Mouse (Mus musculus) spleen, adult 2 months (tissue): ENCODE measurements at regions not wholly inside any gene's neighbourhood (a gene's known extent, or its start where the extent isn't known, plus 50 kb on each side); places are given as distances from the start of the nearest gene placed in this dataset.

Source experiments
- DNase-seq, 2 experiments: peaks; one replicate each; pipeline versions ENCODE4 v3.0.0 to v3.0.0-alpha.2; 2012 to 2021; ENCODE audit warnings: low spot score in 2 of 2, low read depth in 1 of 2
- H3K27ac ChIP-seq: fragments of 200-500 bp; 2 replicates; pipeline ENCODE4 v1.5.1; 2012; ENCODE audit warnings: low read length, inconsistent platforms; ENCODE audit not compliant: insufficient read depth
- H3K27me3 ChIP-seq: fragments of 200-500 bp; 2 replicates; pipeline ENCODE4 v1.6.1; 2012; ENCODE audit warnings: mild to moderate bottlenecking, moderate library complexity, low read length, inconsistent platforms; ENCODE audit not compliant: control insufficient read depth, insufficient read depth
- H3K36me3 ChIP-seq: fragments of 200-500 bp; 2 replicates; pipeline ENCODE4 v1.6.1; 2012; ENCODE audit warnings: mild to moderate bottlenecking, low read length, inconsistent platforms; ENCODE audit not compliant: control insufficient read depth, insufficient read depth
- H3K4me1 ChIP-seq: fragments of 200-500 bp; 2 replicates; pipeline ENCODE4 v1.6.1; 2011; ENCODE audit warnings: inconsistent platforms; ENCODE audit not compliant: control insufficient read depth, insufficient read depth, insufficient read length
- H3K4me3 ChIP-seq: fragments of 200-500 bp; 2 replicates; pipeline ENCODE4 v1.5.1; 2011; ENCODE audit warnings: mild to moderate bottlenecking, inconsistent platforms; ENCODE audit not compliant: insufficient read depth, insufficient read length; ENCODE audit errors: extremely low read depth
- CTCF ChIP-seq: fragments of 200-500 bp; IDR thresholded peaks from 2 replicates; pipeline ENCODE4 v1.5.1; 2011; ENCODE audit warnings: mild to moderate bottlenecking, inconsistent platforms; ENCODE audit not compliant: insufficient read depth, insufficient read length, insufficient replicate concordance; ENCODE audit errors: extremely low read depth
- POLR2A ChIP-seq: fragments of 200-500 bp; IDR thresholded peaks from 2 replicates; pipeline ENCODE4 v1.6.1; 2011; ENCODE audit warnings: low read depth, low read length, inconsistent platforms
- WGBS: fragments of 180-500 bp; shearing (Covaris S2); methylation state at CpG from one replicate; pipeline ENCODE4 v1.1.7; 2018; 5-methylcytosine and 5-hydroxymethylcytosine counted together

GRCm38 (mm10) chr5:111918888-111919287 is 185.2 kb downstream of the Gm26897 start:
- H3K27ac ChIP-seq: no peak overlapping the region
- WGBS: 66% methylated on average over 14 of the region's 14 CpGs
- H3K27me3 ChIP-seq: no peaks in the 10 kb centered on the region
- H3K36me3 ChIP-seq: no peaks in the 10 kb centered on the region
- no peaks in the 10 kb centered on the region for H3K4me1 ChIP-seq
- H3K4me3 ChIP-seq: no peak overlapping the region
- DNase-seq: no peak
- TF ChIP-seq CTCF (no peak), POLR2A (no peak)

- no peak for DNase-seq
- no peaks in the 10 kb centered on the region for H3K36me3 ChIP-seq
- H3K27me3 ChIP-seq: no peaks in the 10 kb centered on the region
- H3K27ac ChIP-seq: no peak overlapping the region
- no peak overlapping the region for H3K4me3 ChIP-seq
- 60% methylated on average over 18 of the region's 18 CpGs for WGBS
- TF ChIP-seq CTCF: no peak
- TF ChIP-seq POLR2A: no peak
- H3K4me1 ChIP-seq: no peaks in the 10 kb centered on the region
Measured at GRCm38 (mm10) chr5:111922991-111923701, 189.4 kb downstream of the Gm26897 start.

- no peak for DNase-seq
- no peak overlapping the region for H3K4me3 ChIP-seq
- H3K27me3 ChIP-seq: no peaks in the 10 kb centered on the region
- WGBS: 74% methylated on average over 6 of the region's 6 CpGs
- TF ChIP-seq CTCF (no peak), POLR2A (no peak)
- H3K36me3 ChIP-seq: no peaks in the 10 kb centered on the region
- no peaks in the 10 kb centered on the region for H3K4me1 ChIP-seq
- H3K27ac ChIP-seq: no peak overlapping the region
Measured at GRCm38 (mm10) chr5:111925757-111926156, 192.0 kb downstream of the Gm26897 start.

- Histone ChIP-seq H3K4me3 (no peak overlapping the region), H3K27me3 (no peaks in the 10 kb centered on the region), H3K27ac (no peak overlapping the region), H3K4me1 (no peaks in the 10 kb centered on the region), H3K36me3 (no peaks in the 10 kb centered on the region)
- no peak for DNase-seq
- 75% methylated on average over 15 of the region's 15 CpGs for WGBS
- TF ChIP-seq POLR2A: no peak
- no peak for TF ChIP-seq CTCF
Measured at GRCm38 (mm10) chr5:111929180-111929990, 195.7 kb downstream of the Gm26897 start.

GRCm38 (mm10) chr5:111929991-111930339 is 196.2 kb downstream of the Gm26897 start:
- DNase-seq: no peak
- no peaks in the 10 kb centered on the region for H3K4me1 ChIP-seq
- no peaks in the 10 kb centered on the region for H3K36me3 ChIP-seq
- H3K27me3 ChIP-seq: no peaks in the 10 kb centered on the region
- WGBS: 70% methylated on average over 3 of the region's 3 CpGs
- TF ChIP-seq POLR2A (no peak), CTCF (no peak)
- H3K27ac ChIP-seq: no peak overlapping the region
- H3K4me3 ChIP-seq: no peak overlapping the region

- Histone ChIP-seq H3K4me1 (no peaks in the 10 kb centered on the region), H3K4me3 (no peak overlapping the region), H3K27ac (no peak overlapping the region), H3K27me3 (no peaks in the 10 kb centered on the region), H3K36me3 (no peaks in the 10 kb centered on the region)
- 51% methylated on average over 3 of the region's 3 CpGs for WGBS
- peak in 1 of 2 experiments; percentile 3 for DNase-seq
- TF ChIP-seq CTCF: peak; percentile 46; the same call in 1 of the 2 replicates
- TF ChIP-seq POLR2A: no peak
Measured at GRCm38 (mm10) chr5:111931733-111932132, 198.0 kb downstream of the Gm26897 start.

- Histone ChIP-seq H3K27me3 (no peaks in the 10 kb centered on the region), H3K4me1 (no peaks in the 10 kb centered on the region), H3K4me3 (no peak overlapping the region), H3K36me3 (no peaks in the 10 kb centered on the region), H3K27ac (no peak overlapping the region)
- no peak for DNase-seq
- TF ChIP-seq CTCF (no peak), POLR2A (no peak)
- 77% methylated on average over 3 of the region's 3 CpGs for WGBS
Measured at GRCm38 (mm10) chr5:111935381-111936134, 201.8 kb downstream of the Gm26897 start.
